Mouse (Mus musculus) bone marrow, adult 2 months (tissue): ENCODE results near the gene Fkbp8. TPM values are rescaled to one million over a fixed set of nuclear protein-coding genes. Genes with fewer than 3 reads are reported as not detected.

ENCODE experiments used
- H3K27ac ChIP-seq: fragments of 200-500 bp; 2 replicates; pipeline ENCODE4 v1.5.1; 2012; ENCODE audit warnings: low read depth, mild to moderate bottlenecking, control low read depth, inconsistent platforms, low read length; ENCODE audit not compliant: control insufficient read depth, poor library complexity, insufficient read depth
- H3K4me1 ChIP-seq: fragments of 200-500 bp; 2 replicates; pipeline ENCODE4 v1.6.1; 2011; ENCODE audit warnings: low read length; ENCODE audit not compliant: control insufficient read depth, insufficient read depth
- H3K4me3 ChIP-seq: fragments of 200-500 bp; replicated peaks from 2 replicates; pipeline ENCODE3; 2011; ENCODE audit warnings: mild to moderate bottlenecking, low read depth, low read length, control low read depth; ENCODE audit not compliant: control insufficient read depth
- CTCF ChIP-seq: fragments of 200-500 bp; IDR thresholded peaks from 2 replicates; pipeline ENCODE4 v1.5.1; 2011; ENCODE audit warnings: low read length, control low read depth; ENCODE audit not compliant: control insufficient read depth, insufficient read depth
- POLR2A ChIP-seq: fragments of 200-500 bp; IDR thresholded peaks from 2 replicates; pipeline ENCODE4 v1.6.1; 2011; ENCODE audit warnings: low read depth, mild to moderate bottlenecking, control low read depth, low read length, borderline replicate concordance; ENCODE audit not compliant: control insufficient read depth
- WGBS: fragments of 180-500 bp; shearing (Covaris S2); methylation state at CpG from one replicate; pipeline ENCODE4 v1.1.7; 2018; 5-methylcytosine and 5-hydroxymethylcytosine counted together
- polyA plus RNA-seq: library from polyadenylated mRNA; stranded (reverse); fragments of >200 nt; gene quantifications from 2 replicates; pipeline ENCODE4 v1.2.4, GENCODE M21; 2011; ENCODE audit warnings: low replicate concordance; ENCODE audit not compliant: missing spikeins, insufficient read depth, insufficient read length

Fkbp8 gene
- polyA plus RNA-seq, 1 experiment = 181 TPM

- peak overlapping the region; percentile 31; the same call in 1 of the 2 replicates for H3K27ac ChIP-seq
- WGBS = 62% methylated on average over 7 of the region's 7 CpGs
- no peak overlapping the region for H3K4me3 ChIP-seq
- TF ChIP-seq POLR2A = no peak
- no peak for TF ChIP-seq CTCF
- peaks cover 26% of the 10 kb centered on the region for H3K4me1 ChIP-seq
Measured at GRCm38 (mm10) chr8:70561809-70562535, 34.4 kb downstream of the Fkbp8 start.

- Histone ChIP-seq H3K4me3 (no peak overlapping the region), H3K27ac (no peak overlapping the region; the same call in 1 of the 2 replicates), H3K4me1 (peaks cover 26% of the 10 kb centered on the region)
- TF ChIP-seq POLR2A = no peak
- no peak for TF ChIP-seq CTCF
- 72% methylated on average over 3 of the region's 3 CpGs for WGBS
Measured at GRCm38 (mm10) chr8:70562802-70563201, 35.3 kb downstream of the Fkbp8 start.

- TF ChIP-seq CTCF (no peak), POLR2A (no peak)
- Histone ChIP-seq H3K4me1 (peaks cover 22% of the 10 kb centered on the region), H3K4me3 (no peak overlapping the region), H3K27ac (no peak overlapping the region)
- 79% methylated on average over 6 of the region's 6 CpGs for WGBS
Measured at GRCm38 (mm10) chr8:70563763-70564387, 36.4 kb downstream of the Fkbp8 start.

GRCm38 (mm10) chr8:70564696-70565235 lies 37.2 kb downstream of the Fkbp8 start:
- no peak for TF ChIP-seq CTCF
- WGBS = 69% methylated on average over 3 of the region's 3 CpGs
- Histone ChIP-seq H3K27ac (no peak overlapping the region), H3K4me3 (no peak overlapping the region), H3K4me1 (peaks cover 21% of the 10 kb centered on the region)

GRCm38 (mm10) chr8:70565561-70565960 lies 38.0 kb downstream of the Fkbp8 start:
- H3K4me1 ChIP-seq = peaks cover 18% of the 10 kb centered on the region
- TF ChIP-seq POLR2A = no peak
- no peak for TF ChIP-seq CTCF
- no peak overlapping the region for H3K4me3 ChIP-seq
- H3K27ac ChIP-seq = no peak overlapping the region
- 2% methylated on average over 3 of the region's 3 CpGs for WGBS

- TF ChIP-seq CTCF = no peak
- TF ChIP-seq POLR2A = no peak
- Histone ChIP-seq H3K4me3 (no peak overlapping the region), H3K27ac (no peak overlapping the region), H3K4me1 (peaks cover 2% of the 10 kb centered on the region; the same call in 1 of the 2 replicates)
Measured at GRCm38 (mm10) chr8:70570360-70570759, 42.8 kb downstream of the Fkbp8 start.

- no peaks in the 10 kb centered on the region for H3K4me1 ChIP-seq
- no peak for TF ChIP-seq CTCF
- TF ChIP-seq POLR2A = no peak
- H3K4me3 ChIP-seq = no peak overlapping the region
- 79% methylated on average over 6 of the region's 6 CpGs for WGBS
- H3K27ac ChIP-seq = no peak overlapping the region
Measured at GRCm38 (mm10) chr8:70570990-70571389, 43.5 kb downstream of the Fkbp8 start.

- H3K4me1 ChIP-seq = no peaks in the 10 kb centered on the region
- H3K4me3 ChIP-seq = no peak overlapping the region
- no peak for TF ChIP-seq POLR2A
- TF ChIP-seq CTCF = no peak
- no peak overlapping the region for H3K27ac ChIP-seq
Measured at GRCm38 (mm10) chr8:70574302-70574701, 46.8 kb downstream of the Fkbp8 start.
